Mouse (Mus musculus): Measurements from ENCODE around the gene Grik5. TPM values are rescaled to one million over a fixed set of nuclear protein-coding genes. Genes with fewer than 3 reads are reported as not detected.
A peak's percentile ranks its signal among the peaks of the same experiment; 100 is the strongest.

Grik5 gene
- total RNA-seq (2021) (10 to 100 TPM; 14.5 to 18.5 TPM), polyA plus RNA-seq (2012; rRNA removed) (54.9 and 71.3 TPM in 2 replicates)
- long read RNA-seq, partial matches to known transcripts = 4 of 10 reads
- long read RNA-seq, other reads (novel, unspliced or antisense) = 4 of 10 reads

- DNase-seq = no peak
These were observed at the start of gene Grik5, which contains the start of gene Zfp574 for GRCm38 (mm10) chr7:25071979-25072715. TSS of gene Grik5 (minus strand) at chr7:25072346. TSS of gene Zfp574 (plus strand) at chr7:25072567.

DNA sequence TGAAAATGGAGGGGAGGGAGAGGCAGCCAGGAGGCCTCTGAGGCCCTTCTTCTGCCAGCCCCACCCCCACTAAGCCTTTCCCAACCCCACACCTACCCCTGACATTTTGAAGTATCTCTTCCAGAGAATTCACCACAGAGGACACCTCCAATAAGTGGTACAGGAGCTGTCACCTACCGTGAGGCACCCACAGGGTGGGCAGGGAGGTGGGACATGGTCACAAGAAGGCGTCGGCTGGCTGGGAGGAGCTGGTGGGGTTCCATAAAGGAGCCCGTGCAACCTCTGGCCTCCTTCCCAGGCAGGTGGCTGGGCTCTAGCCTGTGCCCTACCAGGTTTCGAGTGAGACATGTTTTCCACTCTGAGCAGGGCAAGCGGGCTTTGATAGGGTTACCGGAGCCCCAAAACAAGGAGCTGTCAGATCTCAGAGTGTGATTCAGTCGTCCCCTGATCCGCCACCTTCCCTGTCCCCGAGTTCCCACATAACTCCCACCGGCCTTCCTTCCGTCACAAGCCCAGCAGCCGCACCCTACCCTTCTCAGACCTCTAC lies 49.2 kb upstream of the Grik5 start:
- DNase-seq = no peak

DNA sequence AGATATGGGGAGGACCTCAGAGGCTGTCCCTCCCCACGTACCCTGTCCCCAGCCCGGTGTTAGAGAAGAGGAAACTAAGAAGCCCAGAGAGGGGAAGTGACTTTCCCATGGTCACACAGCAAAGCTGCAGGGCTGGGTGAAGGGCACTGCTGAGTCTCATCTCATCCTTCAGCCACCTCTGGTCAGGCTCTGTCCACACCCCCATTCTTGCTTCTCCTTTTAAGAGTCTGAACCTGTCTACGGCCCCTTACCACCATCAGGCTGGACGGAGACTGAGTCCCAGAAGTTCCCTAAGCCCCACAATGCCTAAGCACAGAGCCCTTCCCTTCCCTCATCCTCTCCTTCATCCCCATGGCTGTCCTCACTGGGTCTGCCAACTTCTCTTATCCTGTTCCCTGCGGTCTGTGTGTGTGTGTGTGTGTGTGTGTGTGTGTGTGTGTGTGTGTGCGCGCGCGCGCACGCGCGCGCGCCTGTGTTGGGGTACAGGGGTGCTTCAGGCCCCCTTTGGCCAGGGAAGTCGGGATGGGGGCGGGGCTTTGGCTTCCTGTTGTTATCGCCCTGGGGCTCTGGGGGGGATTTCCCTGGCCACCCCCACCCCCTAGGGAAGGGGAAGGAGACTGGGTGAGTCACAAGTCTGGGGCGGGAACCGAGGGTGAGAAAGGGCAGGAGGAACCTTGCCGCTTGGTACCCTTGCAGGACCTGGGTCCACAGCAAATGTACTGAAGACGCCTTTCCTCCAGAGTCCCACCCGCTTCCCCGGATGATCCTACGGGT lies 48.1 kb upstream of the Grik5 start:
- peak; percentile 53 for DNase-seq

DNA sequence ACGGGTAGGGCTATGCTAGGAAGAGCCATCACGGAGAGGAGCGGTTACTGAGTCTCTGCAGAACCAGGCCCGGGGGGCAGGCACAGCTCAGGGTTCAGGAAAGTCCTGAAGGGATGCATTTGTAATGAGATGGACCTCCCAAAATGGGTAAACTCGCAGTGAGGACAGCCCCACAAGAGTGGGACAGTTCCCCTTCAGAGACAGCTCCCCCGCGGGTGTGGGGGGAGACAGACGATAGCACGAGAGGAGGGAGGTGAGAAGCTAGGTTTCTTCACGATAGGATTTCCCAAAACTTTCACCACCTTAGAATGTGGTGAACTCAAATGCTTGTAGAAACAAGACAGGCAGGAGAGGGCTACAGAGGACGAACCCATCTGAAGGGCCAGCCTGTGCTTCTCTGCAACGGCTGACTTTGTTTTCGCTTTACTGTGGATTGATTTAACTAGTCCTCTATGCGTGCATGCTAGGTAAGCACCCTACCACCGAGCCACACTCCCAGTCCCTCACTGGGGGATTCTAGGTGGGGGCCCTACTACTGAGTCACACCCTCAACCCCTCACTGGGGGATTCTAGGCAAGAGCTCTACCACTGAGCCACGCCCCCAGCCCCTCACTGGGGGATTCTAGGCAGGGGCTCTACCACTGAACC lies 40.9 kb upstream of the Grik5 start:
- no peak for DNase-seq

- DNase-seq = no peak
These were observed 40.2 kb upstream of the Grik5 start for GRCm38 (mm10) chr7:25112178-25112955.

DNA sequence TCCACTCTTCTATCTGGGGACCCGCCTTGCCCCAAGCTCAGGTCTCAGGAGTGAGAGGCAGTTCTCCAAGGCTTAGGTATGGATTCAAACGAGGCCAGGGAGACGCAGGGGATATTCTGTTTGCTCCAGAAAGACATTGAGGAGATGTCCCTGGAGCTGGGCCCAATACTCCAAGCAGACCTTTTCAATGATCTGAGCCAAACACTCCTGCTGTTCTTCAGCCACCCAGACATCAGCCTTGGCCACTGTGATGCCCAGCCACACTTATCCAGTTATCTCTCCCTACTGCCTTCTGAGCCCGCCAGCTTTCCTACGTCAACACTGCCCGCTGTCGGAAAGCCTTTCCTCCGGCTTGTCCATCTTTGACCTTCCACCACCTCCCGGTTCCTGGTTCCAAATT lies 38.2 kb upstream of the Grik5 start:
- DNase-seq = no peak

- DNase-seq = peak; percentile 44
These were observed 37.2 kb upstream of the Grik5 start for GRCm38 (mm10) chr7:25109355-25109754.

- no peak for DNase-seq
These were observed 34.8 kb upstream of the Grik5 start for GRCm38 (mm10) chr7:25106790-25107502.

DNA sequence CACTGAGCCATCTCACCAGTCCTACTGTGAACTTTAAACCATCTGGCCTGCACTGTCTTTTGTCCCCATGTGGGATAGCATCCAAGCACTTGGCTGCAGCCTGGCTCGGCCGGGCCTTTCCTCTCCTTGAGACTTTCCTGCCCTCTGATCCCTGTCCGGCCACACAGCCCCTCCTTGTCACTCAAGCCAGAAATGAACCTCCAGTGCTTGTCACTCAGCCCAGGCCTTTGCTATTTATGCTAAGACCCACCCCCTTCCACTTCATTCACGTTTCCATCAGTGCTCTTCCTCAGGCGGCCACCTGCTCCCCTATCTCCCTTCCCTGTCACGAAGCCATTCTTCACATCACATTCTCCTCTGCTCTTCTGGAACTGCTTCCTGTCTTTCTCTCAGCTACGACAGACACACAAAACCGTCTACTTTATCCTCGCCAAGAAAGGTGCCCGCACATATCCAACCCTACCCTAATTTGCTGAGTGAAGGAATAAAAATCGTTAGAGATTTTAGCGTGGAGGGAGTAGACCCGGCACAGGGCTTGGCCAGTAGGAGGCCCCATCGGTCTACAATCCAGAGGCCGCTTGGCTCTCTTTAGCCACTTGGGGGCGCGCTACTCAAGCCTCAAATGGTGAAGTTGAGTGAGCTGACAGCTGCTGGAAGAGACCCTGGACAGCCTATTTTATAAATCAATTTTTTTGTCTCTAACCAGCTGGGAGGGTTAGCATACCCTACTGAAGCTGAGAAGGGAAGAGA lies 33.4 kb upstream of the Grik5 start:
- DNase-seq = peak; percentile 81

GRCm38 (mm10) chr7:25099581-25099980 lies 27.4 kb upstream of the Grik5 start:
- no peak for DNase-seq

- DNase-seq = no peak
These were observed 26.0 kb upstream of the Grik5 start for GRCm38 (mm10) chr7:25098169-25098568.

DNA sequence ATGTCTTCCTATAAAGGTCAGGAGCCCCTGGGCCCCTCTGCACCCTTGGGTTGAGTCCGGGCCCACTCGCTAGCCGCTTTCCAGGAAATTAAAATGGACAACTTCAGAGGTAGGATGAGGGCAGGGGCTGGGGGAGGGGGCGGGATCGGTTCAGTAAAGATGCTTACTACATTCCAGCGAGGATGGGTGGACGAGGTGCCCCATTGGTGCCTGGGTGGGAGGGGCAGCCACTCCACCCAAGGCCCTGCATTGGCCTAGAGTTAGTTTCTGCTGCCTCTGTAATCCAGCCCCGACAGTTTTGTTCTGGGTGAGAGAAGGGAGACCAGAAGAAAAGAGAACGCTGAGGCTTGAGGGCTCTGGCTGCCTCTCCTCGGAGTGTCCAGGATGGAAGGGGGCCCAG lies 17.7 kb upstream of the Grik5 start:
- DNase-seq = no peak

GRCm38 (mm10) chr7:25088968-25089367 lies 16.8 kb upstream of the Grik5 start:
- no peak for DNase-seq

DNA sequence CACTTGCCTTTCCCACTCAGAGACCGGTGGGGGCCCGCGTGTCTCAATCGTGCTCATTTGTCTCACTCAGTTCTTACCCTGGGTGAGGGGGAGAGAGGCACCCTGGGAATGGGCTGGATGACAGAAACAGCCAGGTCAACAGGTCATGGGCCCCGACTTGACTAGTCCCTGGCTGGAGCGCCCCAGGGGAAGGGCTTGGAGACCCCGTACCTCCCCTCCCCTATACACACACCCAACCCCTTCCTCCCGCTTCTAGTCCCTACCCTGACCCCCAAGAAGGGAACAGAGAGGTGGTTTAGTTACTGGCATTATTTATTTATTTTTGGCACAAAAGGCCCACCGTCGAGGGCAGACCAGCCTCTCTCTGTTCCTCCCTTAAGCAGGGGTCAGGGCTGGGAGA lies 16.4 kb upstream of the Grik5 start:
- no peak for DNase-seq

- no peak for DNase-seq
These were observed 15.8 kb upstream of the Grik5 start for GRCm38 (mm10) chr7:25087972-25088371.

- DNase-seq = peak; percentile 61
These were observed 15.2 kb upstream of the Grik5 start for GRCm38 (mm10) chr7:25087256-25087912.

DNA sequence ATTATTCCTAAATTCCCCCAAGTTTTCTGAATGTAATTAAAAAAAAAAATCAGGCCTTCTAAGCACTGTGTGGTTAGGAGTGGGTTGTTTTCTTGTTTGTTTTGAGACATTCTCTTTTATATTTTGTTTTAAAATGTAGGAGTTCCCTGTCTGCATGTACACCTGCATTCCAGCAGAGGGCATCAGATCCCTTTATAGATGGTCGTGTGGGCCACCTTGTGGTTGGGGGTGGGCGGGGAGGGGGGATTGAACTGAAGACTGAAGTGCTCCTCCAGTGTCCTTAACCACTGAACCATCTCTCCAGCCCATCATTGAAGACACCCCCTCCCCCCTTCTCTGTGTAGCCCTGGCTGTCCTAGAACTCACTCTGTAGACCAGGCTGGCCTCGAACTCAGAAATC lies 14.5 kb upstream of the Grik5 start:
- DNase-seq = no peak

DNA sequence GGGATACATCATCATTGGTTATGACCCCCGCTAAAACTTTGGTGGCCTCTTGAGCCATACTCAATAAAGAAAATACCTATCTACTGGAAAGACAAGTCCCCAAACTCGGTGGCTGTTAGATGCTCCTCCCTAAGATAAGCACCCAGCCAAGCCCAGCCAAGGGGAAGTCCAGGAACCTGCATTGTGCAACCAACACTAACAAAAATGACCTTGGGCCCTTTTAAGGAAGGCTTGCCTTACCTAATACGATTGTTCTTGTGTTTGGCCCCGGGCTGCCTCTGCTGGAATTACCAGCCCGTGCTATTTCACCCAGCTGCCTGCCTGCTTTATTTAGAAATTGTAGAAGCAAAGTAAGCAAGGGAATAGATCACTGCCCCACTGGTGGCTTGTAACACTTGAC lies 12.5 kb upstream of the Grik5 start:
- DNase-seq = no peak

DNA sequence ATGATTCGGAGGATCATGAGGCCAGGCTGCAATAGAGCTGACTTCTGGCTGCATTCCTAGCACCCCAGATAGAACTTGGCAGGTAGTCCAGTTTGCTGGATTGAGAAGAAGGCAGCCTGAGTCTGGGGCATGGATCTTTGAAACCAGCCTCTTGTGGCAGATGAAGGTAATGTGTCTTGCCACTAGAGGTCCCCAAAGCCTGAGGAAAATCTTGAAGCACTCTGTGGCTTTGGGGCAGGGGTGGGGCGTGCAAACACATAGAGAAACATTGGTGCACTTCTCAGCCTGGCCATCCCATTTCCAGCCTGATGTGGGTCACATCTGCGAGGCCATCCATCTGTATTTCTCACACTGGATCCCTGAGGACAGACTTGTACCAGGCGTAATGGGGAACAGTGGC lies 10.4 kb upstream of the Grik5 start:
- DNase-seq = peak; percentile 57

DNA sequence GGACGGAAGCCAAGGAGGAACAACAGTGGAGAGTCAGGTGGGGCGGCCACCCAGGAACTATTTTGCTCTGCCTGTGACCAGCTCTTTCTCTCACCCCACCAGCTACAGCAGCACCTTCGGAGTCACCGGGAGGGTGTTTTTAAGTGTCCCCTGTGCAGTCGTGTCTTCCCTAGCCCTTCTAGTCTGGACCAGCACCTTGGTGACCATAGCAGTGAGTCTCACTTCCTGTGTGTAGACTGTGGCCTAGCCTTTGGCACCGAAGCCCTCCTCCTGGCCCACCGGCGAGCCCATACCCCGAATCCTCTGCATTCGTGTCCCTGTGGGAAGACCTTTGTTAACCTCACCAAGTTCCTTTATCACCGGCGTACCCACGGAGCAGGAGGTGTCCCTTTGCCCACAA lies 8.3 kb upstream of the Grik5 start:
- DNase-seq = no peak

Measured in adrenal gland, adult 2 months (tissue).